Mouse (Mus musculus) layer of hippocampus, adult 18-20 months (tissue): ENCODE measurements around the gene Exoc7. TPM values are rescaled to one million over a fixed set of nuclear protein-coding genes. Genes with fewer than 3 reads are reported as not detected.
"Not testable (repeated sequence)": the region's sequence is repeated elsewhere in the genome, so short reads cannot be mapped to it uniquely, and the experiment has no call there.

Experiments
- DNase-seq, 2 experiments: peaks; one replicate each; pipeline ENCODE4 v3.0.0; 2022; ENCODE audit warnings: low spot score in 2 of 2
- total RNA-seq, 2 experiments: library from RNA; stranded (reverse); gene quantifications; 2 replicates each; pipeline ENCODE4 v1.2.3; 2021

The Exoc7 gene
- total RNA-seq, 2 experiments from 2014 or later: 69.4 to 85.5 TPM

- DNase-seq: no peak
Observed at GRCm38 (mm10) chr11:116281671-116282070, 25.4 kb downstream of the Exoc7 start.

GRCm38 (mm10) chr11:116280751-116281663 is 26.0 kb downstream of the Exoc7 start, which contains the start of gene Galr2:
Galr2 (plus strand) TSS chr11:116280939.
- DNase-seq: no peak

- DNase-seq: not testable (repeated sequence)
Observed at GRCm38 (mm10) chr11:116277184-116277583, 29.8 kb downstream of the Exoc7 start.

- peak; percentile 93 to 97 for DNase-seq
Observed at GRCm38 (mm10) chr11:116274045-116274666, 32.9 kb downstream of the Exoc7 start, which contains the start of gene Srp68. Srp68 (minus strand) TSS chr11:116274217.

GRCm38 (mm10) chr11:116273469-116274044 is 33.5 kb downstream of the Exoc7 start:
- no peak for DNase-seq

- no peak for DNase-seq
Observed at GRCm38 (mm10) chr11:116272589-116273468, 34.2 kb downstream of the Exoc7 start.

- DNase-seq: peak in 1 of 2 experiments; percentile 27
Observed at GRCm38 (mm10) chr11:116269560-116269959, 37.5 kb downstream of the Exoc7 start.

GRCm38 (mm10) chr11:116268313-116268712 is 38.7 kb downstream of the Exoc7 start:
- DNase-seq: no peak

GRCm38 (mm10) chr11:116267637-116268036 is 39.4 kb downstream of the Exoc7 start:
- DNase-seq: no peak

- DNase-seq: no peak
Observed at GRCm38 (mm10) chr11:116265850-116266249, 41.2 kb downstream of the Exoc7 start.

- no peak for DNase-seq
Observed at GRCm38 (mm10) chr11:116265352-116265751, 41.7 kb downstream of the Exoc7 start.

GRCm38 (mm10) chr11:116260259-116260658 is 46.8 kb downstream of the Exoc7 start:
- no peak for DNase-seq

- DNase-seq: no peak
Observed at GRCm38 (mm10) chr11:116259461-116259860, 47.6 kb downstream of the Exoc7 start.

GRCm38 (mm10) chr11:116255982-116256675 is 50.9 kb downstream of the Exoc7 start:
- no peak for DNase-seq

GRCm38 (mm10) chr11:116255090-116255981 is 51.7 kb downstream of the Exoc7 start:
- DNase-seq: no peak

- no peak for DNase-seq
Observed at GRCm38 (mm10) chr11:116254627-116255026, 52.4 kb downstream of the Exoc7 start.

GRCm38 (mm10) chr11:116253076-116253600 is 53.9 kb downstream of the Exoc7 start:
- DNase-seq: no peak

- no peak for DNase-seq
Observed at GRCm38 (mm10) chr11:116250898-116251297, 56.1 kb downstream of the Exoc7 start.
